Mouse (Mus musculus) hindbrain, embryonic 15.5 days (tissue): ENCODE data around the gene Mst1. TPM values are rescaled to one million over a fixed set of nuclear protein-coding genes. Genes with fewer than 3 reads are reported as not detected.

Source experiments
- ATAC-seq: fragments of 200-750 bp; cut with Nextera tagmentation; 2 replicates; pipeline ENCODE4 v1.8.0; 2017; ENCODE audit warnings: low read depth, moderate number of reproducible peaks, moderate TSS enrichment; ENCODE audit not compliant: low FRiP score
- H3K27ac ChIP-seq: fragments of 300-500 bp; sonication (generic); replicated peaks from 2 replicates; pipeline ENCODE4 v1.5.1; 2015; ENCODE audit warnings: mild to moderate bottlenecking, inconsistent platforms
- H3K27me3 ChIP-seq: fragments of 300-500 bp; sonication (generic); 2 replicates; pipeline ENCODE4 v1.6.1; 2015; ENCODE audit warnings: control low read depth, inconsistent platforms
- H3K36me3 ChIP-seq: fragments of 300-500 bp; sonication (generic); 2 replicates; pipeline ENCODE4 v1.6.1; 2015; ENCODE audit warnings: control low read depth, inconsistent platforms
- H3K4me1 ChIP-seq: fragments of 300-500 bp; sonication (generic); replicated peaks from 2 replicates; pipeline ENCODE4 v1.6.1; 2015; ENCODE audit warnings: control low read depth, inconsistent platforms
- H3K4me2 ChIP-seq: fragments of 300-500 bp; sonication (generic); 2 replicates; pipeline ENCODE4 v1.6.1; 2015; ENCODE audit warnings: moderate library complexity, mild to moderate bottlenecking, inconsistent platforms
- H3K4me3 ChIP-seq: fragments of 300-500 bp; sonication (generic); 2 replicates; pipeline ENCODE4 v1.5.1; 2015; ENCODE audit warnings: mild to moderate bottlenecking, inconsistent platforms
- H3K9ac ChIP-seq: fragments of 300-500 bp; sonication (generic); 2 replicates; pipeline ENCODE4 v1.6.1; 2015; ENCODE audit warnings: inconsistent platforms
- H3K9me3 ChIP-seq: fragments of 300-500 bp; sonication (generic); 2 replicates; pipeline ENCODE4 v1.6.1; 2016; ENCODE audit warnings: control low read depth, inconsistent platforms
- WGBS: fragments of 180-500 bp; shearing (Covaris S2); methylation state at CpG from one replicate; pipeline ENCODE4 v1.1.7; 2015; 5-methylcytosine and 5-hydroxymethylcytosine counted together
- polyA plus RNA-seq: library from polyadenylated mRNA; unstranded; fragments of >200 nt; fragmentation: Nextera tagmentation; extraction: Ambion mirVana; gene quantifications from 2 replicates; pipeline ENCODE4 v1.2.1, GENCODE M21; 2015

Mst1 gene
- polyA plus RNA-seq = 0.18 TPM in 1 of 2 replicates, not detected in the other

- H3K27me3 ChIP-seq = peaks cover 33% of the 10 kb centered on the region
- no peaks in the 10 kb centered on the region for H3K9me3 ChIP-seq
- H3K27ac ChIP-seq = 0 out of 2 replicates have a peak within 1 kb of the TSS, but pooled peaks have one; percentile 31
- H3K4me3 ChIP-seq = peak within 1 kb of the TSS; percentile 94
- ATAC-seq = no peak
- peak within 1 kb of the TSS; percentile 88 for H3K4me2 ChIP-seq
- H3K4me1 ChIP-seq = peaks cover 29% of the 10 kb centered on the region
- WGBS = 80% methylated on average over 5 of the region's 5 CpGs
- H3K9ac ChIP-seq = peak within 1 kb of the TSS; percentile 99
- H3K36me3 ChIP-seq = peaks cover 7% of the 10 kb centered on the region
Measured at GRCm38 (mm10) chr9:108080168-108080567, at the start of gene Mst1. Mst1 (plus strand) TSS chr9:108080436.

GRCm38 (mm10) chr9:108032126-108032525, 48.1 kb upstream of the Mst1 start:
- H3K36me3 ChIP-seq = peaks cover 40% of the 10 kb centered on the region
- H3K9ac ChIP-seq = no peak overlapping the region
- H3K9me3 ChIP-seq = no peaks in the 10 kb centered on the region
- 91% methylated on average over 5 of the region's 5 CpGs for WGBS
- H3K27me3 ChIP-seq = no peaks in the 10 kb centered on the region
- no peak overlapping the region for H3K4me3 ChIP-seq
- no peaks in the 10 kb centered on the region for H3K4me1 ChIP-seq
- no peak overlapping the region for H3K4me2 ChIP-seq
- no peak for ATAC-seq
- H3K27ac ChIP-seq = no peak overlapping the region

- Histone ChIP-seq H3K9ac (no peak overlapping the region), H3K4me2 (no peak overlapping the region), H3K4me3 (no peak overlapping the region), H3K9me3 (no peaks in the 10 kb centered on the region), H3K4me1 (no peaks in the 10 kb centered on the region), H3K27ac (no peak overlapping the region), H3K36me3 (peaks cover 46% of the 10 kb centered on the region), H3K27me3 (no peaks in the 10 kb centered on the region)
- no peak for ATAC-seq
- 97% methylated on average over 2 of the region's 2 CpGs for WGBS
Measured at GRCm38 (mm10) chr9:108035331-108036156, 44.7 kb upstream of the Mst1 start.

GRCm38 (mm10) chr9:108044751-108045492, 35.3 kb upstream of the Mst1 start:
- no peak overlapping the region for H3K9ac ChIP-seq
- H3K4me2 ChIP-seq = no peak overlapping the region
- no peak overlapping the region for H3K4me3 ChIP-seq
- WGBS = over 99% methylated on average over 8 of the region's 8 CpGs
- no peaks in the 10 kb centered on the region for H3K9me3 ChIP-seq
- peaks cover 59% of the 10 kb centered on the region for H3K36me3 ChIP-seq
- no peak overlapping the region for H3K27ac ChIP-seq
- H3K4me1 ChIP-seq = peaks cover 18% of the 10 kb centered on the region
- no peaks in the 10 kb centered on the region for H3K27me3 ChIP-seq
- no peak for ATAC-seq

- no peak for ATAC-seq
- no peak overlapping the region for H3K9ac ChIP-seq
- peaks cover 51% of the 10 kb centered on the region for H3K36me3 ChIP-seq
- peaks cover 27% of the 10 kb centered on the region for H3K4me1 ChIP-seq
- H3K27me3 ChIP-seq = no peaks in the 10 kb centered on the region
- no peaks in the 10 kb centered on the region for H3K9me3 ChIP-seq
- H3K4me3 ChIP-seq = no peak overlapping the region
- H3K27ac ChIP-seq = no peak overlapping the region
- WGBS = 94% methylated on average over 4 of the region's 4 CpGs
- H3K4me2 ChIP-seq = no peak overlapping the region
Measured at GRCm38 (mm10) chr9:108046582-108046981, 33.7 kb upstream of the Mst1 start.

- Histone ChIP-seq H3K4me2 (peak overlapping the region; percentile 89), H3K27ac (peak overlapping the region; percentile 78), H3K27me3 (no peaks in the 10 kb centered on the region), H3K9me3 (no peaks in the 10 kb centered on the region), H3K4me1 (peaks cover 34% of the 10 kb centered on the region), H3K4me3 (peak overlapping the region; percentile 54), H3K9ac (peak overlapping the region; percentile 27), H3K36me3 (peaks cover 41% of the 10 kb centered on the region)
- no peak for ATAC-seq
- 51% methylated on average over 17 of the region's 17 CpGs for WGBS
Measured at GRCm38 (mm10) chr9:108047601-108048565, 32.4 kb upstream of the Mst1 start.

GRCm38 (mm10) chr9:108048566-108048955, 31.7 kb upstream of the Mst1 start:
- ATAC-seq = peak; percentile 35
- Histone ChIP-seq H3K36me3 (peaks cover 35% of the 10 kb centered on the region), H3K9ac (peak overlapping the region; percentile 27), H3K4me2 (peak overlapping the region; percentile 89), H3K4me3 (peak overlapping the region; percentile 54), H3K27ac (peak overlapping the region; percentile 78), H3K27me3 (no peaks in the 10 kb centered on the region), H3K4me1 (peaks cover 38% of the 10 kb centered on the region), H3K9me3 (no peaks in the 10 kb centered on the region)
- under 1% methylated on average over 19 of the region's 19 CpGs for WGBS

- Histone ChIP-seq H3K27me3 (no peaks in the 10 kb centered on the region), H3K4me1 (peaks cover 38% of the 10 kb centered on the region), H3K4me2 (peak within 1 kb of the TSS; percentile 89), H3K4me3 (peak within 1 kb of the TSS; percentile 54), H3K36me3 (peaks cover 34% of the 10 kb centered on the region), H3K9me3 (no peaks in the 10 kb centered on the region), H3K27ac (peak within 1 kb of the TSS; percentile 81), H3K9ac (peak within 1 kb of the TSS; percentile 64)
- WGBS = under 1% methylated on average over 37 of the region's 39 CpGs
- ATAC-seq = peak; percentile 95
Measured at GRCm38 (mm10) chr9:108049016-108049455, 31.2 kb upstream of the Mst1 start, which contains the start of gene Gmppb. Gmppb (plus strand) TSS chr9:108049242.

GRCm38 (mm10) chr9:108049561-108050251, 30.5 kb upstream of the Mst1 start:
- Histone ChIP-seq H3K27ac (peak overlapping the region; percentile 81), H3K4me2 (peak overlapping the region; percentile 89), H3K9me3 (no peaks in the 10 kb centered on the region), H3K9ac (peak overlapping the region; percentile 64), H3K36me3 (peaks cover 32% of the 10 kb centered on the region), H3K27me3 (no peaks in the 10 kb centered on the region), H3K4me1 (peaks cover 38% of the 10 kb centered on the region), H3K4me3 (peak overlapping the region; percentile 54)
- ATAC-seq = peak; percentile 6
- 44% methylated on average over 15 of the region's 15 CpGs for WGBS

- Histone ChIP-seq H3K9ac (no peak overlapping the region), H3K36me3 (peaks cover 18% of the 10 kb centered on the region), H3K4me2 (no peak overlapping the region), H3K9me3 (no peaks in the 10 kb centered on the region), H3K27me3 (no peaks in the 10 kb centered on the region), H3K4me3 (no peak overlapping the region), H3K27ac (no peak overlapping the region), H3K4me1 (peaks cover 38% of the 10 kb centered on the region)
- no peak for ATAC-seq
- WGBS = 92% methylated on average over 15 of the region's 15 CpGs
Measured at GRCm38 (mm10) chr9:108051184-108051930, 28.9 kb upstream of the Mst1 start.
